Mouse (Mus musculus) limb, embryonic 13.5 days (tissue): ENCODE results near the gene Tpgs1. TPM values are rescaled to one million over a fixed set of nuclear protein-coding genes. Genes with fewer than 3 reads are reported as not detected.
A peak's percentile ranks its signal among the peaks of the same experiment; 100 is the strongest.

ENCODE experiments used
- ATAC-seq: fragments of 200-750 bp; cut with Nextera tagmentation; 2 replicates; pipeline ENCODE4 v1.8.0; 2017; ENCODE audit warnings: low read depth, moderate number of reproducible peaks, moderate TSS enrichment; ENCODE audit not compliant: low FRiP score
- H3K27ac ChIP-seq: fragments of 300-500 bp; sonication (generic); 2 replicates; pipeline ENCODE4 v1.5.1; 2015; ENCODE audit warnings: inconsistent platforms, mild to moderate bottlenecking, moderate library complexity
- H3K27me3 ChIP-seq: fragments of 300-500 bp; sonication (generic); 2 replicates; pipeline ENCODE4 v1.6.1; 2015; ENCODE audit warnings: mild to moderate bottlenecking, inconsistent platforms
- H3K36me3 ChIP-seq: fragments of 300-500 bp; sonication (generic); 2 replicates; pipeline ENCODE4 v1.6.1; 2015; ENCODE audit warnings: inconsistent platforms, mild to moderate bottlenecking, moderate library complexity
- H3K4me1 ChIP-seq: fragments of 300-500 bp; sonication (generic); 2 replicates; pipeline ENCODE4 v1.6.1; 2015; ENCODE audit warnings: inconsistent platforms
- H3K4me2 ChIP-seq: fragments of 300-500 bp; sonication (generic); replicated peaks from 2 replicates; pipeline ENCODE4 v1.6.1; 2015; ENCODE audit warnings: inconsistent platforms, mild to moderate bottlenecking, moderate library complexity
- H3K4me3 ChIP-seq: fragments of 300-500 bp; sonication (generic); 2 replicates; pipeline ENCODE4 v1.5.1; 2015; ENCODE audit warnings: moderate library complexity, mild to moderate bottlenecking, inconsistent platforms
- H3K9ac ChIP-seq: fragments of 300-500 bp; sonication (generic); 2 replicates; pipeline ENCODE4 v1.6.1; 2015; ENCODE audit warnings: mild to moderate bottlenecking, inconsistent platforms
- H3K9me3 ChIP-seq: fragments of 300-500 bp; sonication (generic); 2 replicates; pipeline ENCODE4 v1.6.1; 2016; ENCODE audit warnings: inconsistent platforms
- WGBS: fragments of 180-500 bp; shearing (Covaris S2); methylation state at CpG from one replicate; pipeline ENCODE4 v1.1.7; 2015; 5-methylcytosine and 5-hydroxymethylcytosine counted together
- polyA plus RNA-seq: library from polyadenylated mRNA; unstranded; fragments of >200 nt; fragmentation: Nextera tagmentation; extraction: Ambion mirVana; gene quantifications from 2 replicates; pipeline ENCODE4 v1.2.1, GENCODE M21; 2015

Gene Tpgs1
- polyA plus RNA-seq, 1 experiment from 2014 or later = 62.0 TPM

DNA sequence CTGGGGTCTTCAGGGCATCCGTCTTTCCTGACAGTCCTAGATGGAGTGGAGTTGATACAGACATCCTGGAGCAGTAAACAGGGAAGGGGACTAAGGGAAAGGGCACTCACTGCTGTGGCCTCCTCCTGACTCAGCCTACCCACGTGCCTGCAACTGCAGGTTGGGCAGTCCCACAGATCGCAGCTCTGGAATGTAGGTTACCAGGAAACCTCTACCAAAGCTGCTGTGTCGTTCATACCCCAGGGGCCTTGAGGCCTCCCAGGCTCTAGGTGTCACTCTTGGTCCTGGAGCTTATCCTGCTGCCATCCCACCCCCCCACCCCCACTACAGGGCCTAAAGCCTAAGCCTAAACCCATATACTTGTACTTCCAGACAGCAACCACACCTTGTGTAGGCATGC lies 38.6 kb downstream of the Tpgs1 start:
- peak overlapping the region; percentile 9; the same call in 1 of the 2 replicates for H3K4me2 ChIP-seq
- H3K36me3 ChIP-seq = peaks cover 60% of the 10 kb centered on the region
- H3K27ac ChIP-seq = no peak overlapping the region
- 0 out of 2 replicates have a peak, but pooled peaks cover 2% of the 10 kb centered on the region for H3K27me3 ChIP-seq
- ATAC-seq = no peak
- 65% methylated on average over 4 of the region's 4 CpGs for WGBS
- no peak overlapping the region; the same call in 1 of the 2 replicates for H3K9ac ChIP-seq
- no peaks in the 10 kb centered on the region for H3K9me3 ChIP-seq
- no peak overlapping the region for H3K4me3 ChIP-seq
- peaks cover 31% of the 10 kb centered on the region for H3K4me1 ChIP-seq

DNA sequence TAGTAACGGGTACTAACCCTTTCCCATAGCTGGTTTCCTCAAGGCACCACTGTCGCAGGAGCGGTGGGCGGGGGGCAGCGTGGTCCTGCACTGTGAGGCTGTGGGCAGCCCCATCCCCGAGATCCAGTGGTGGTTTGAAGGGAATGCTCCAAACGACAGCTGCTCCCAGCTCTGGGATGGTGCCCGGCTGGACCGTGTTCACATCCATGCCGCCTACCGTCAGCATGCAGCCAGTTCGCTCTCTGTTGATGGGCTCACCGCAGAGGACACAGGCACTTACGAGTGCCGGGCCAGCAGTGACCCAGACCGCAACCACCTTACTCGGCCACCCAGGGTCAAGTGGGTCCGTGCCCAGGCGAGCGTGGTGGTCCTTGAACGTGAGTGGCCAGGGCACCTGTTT lies 39.5 kb downstream of the Tpgs1 start:
- Histone ChIP-seq H3K4me3 (no peak overlapping the region), H3K9ac (no peak overlapping the region), H3K9me3 (no peaks in the 10 kb centered on the region), H3K27me3 (peaks cover 11% of the 10 kb centered on the region), H3K4me2 (0 out of 2 replicates have a peak overlapping the region, but pooled peaks have one; percentile 5), H3K36me3 (peaks cover 60% of the 10 kb centered on the region), H3K27ac (peak overlapping the region; percentile 34; the same call in 1 of the 2 replicates), H3K4me1 (peaks cover 31% of the 10 kb centered on the region)
- WGBS = 93% methylated on average over 21 of the region's 21 CpGs
- ATAC-seq = no peak

DNA sequence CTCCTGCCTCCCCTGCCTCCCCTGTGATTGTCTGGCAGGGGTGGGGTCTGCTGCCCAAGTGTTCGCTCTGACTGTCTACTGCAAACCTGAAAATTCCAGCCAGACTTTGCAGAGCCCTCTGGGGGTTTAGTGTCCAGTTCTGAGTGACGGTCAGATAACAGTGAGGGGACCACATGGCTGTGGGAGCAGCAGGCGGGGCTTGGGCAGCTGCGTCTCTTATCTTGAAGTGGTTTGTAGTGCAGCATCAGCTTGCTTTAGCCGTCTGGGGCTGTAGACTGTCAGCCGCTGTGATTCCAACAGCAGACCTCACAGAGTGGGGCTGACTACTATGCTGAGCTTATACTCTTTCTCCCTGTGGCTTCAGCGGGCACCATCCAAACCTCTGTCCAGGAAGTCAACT lies 40.1 kb downstream of the Tpgs1 start:
- H3K4me2 ChIP-seq = no peak overlapping the region
- no peak overlapping the region for H3K4me3 ChIP-seq
- no peaks in the 10 kb centered on the region for H3K9me3 ChIP-seq
- H3K27ac ChIP-seq = no peak overlapping the region
- peaks cover 60% of the 10 kb centered on the region for H3K36me3 ChIP-seq
- H3K27me3 ChIP-seq = peaks cover 17% of the 10 kb centered on the region
- no peak overlapping the region for H3K9ac ChIP-seq
- peaks cover 31% of the 10 kb centered on the region for H3K4me1 ChIP-seq
- ATAC-seq = no peak
- 82% methylated on average over 7 of the region's 7 CpGs for WGBS

DNA sequence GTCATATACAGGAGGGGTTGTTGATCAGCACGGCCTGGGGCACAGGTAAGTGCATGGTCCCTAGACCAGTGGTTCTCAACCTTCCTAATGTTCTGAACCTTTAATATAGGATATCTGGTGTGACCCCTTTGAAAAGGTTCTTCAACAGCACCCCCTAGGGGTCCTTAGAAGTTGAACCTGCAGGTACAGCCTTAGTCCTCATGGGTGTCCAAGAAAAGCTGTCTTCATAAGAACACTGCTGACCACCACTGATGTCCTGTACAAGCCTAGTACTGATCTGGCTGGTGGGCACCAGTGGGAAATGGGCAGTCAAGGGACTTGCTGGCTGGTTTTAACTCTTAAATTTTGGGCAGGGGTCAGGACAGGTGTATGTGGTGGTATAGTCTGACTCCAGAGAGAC lies 42.9 kb downstream of the Tpgs1 start:
- peak; percentile 16; the same call in 1 of the 2 replicates for ATAC-seq
- Histone ChIP-seq H3K27ac (no peak overlapping the region), H3K4me3 (no peak overlapping the region), H3K9me3 (no peaks in the 10 kb centered on the region), H3K27me3 (peaks cover 44% of the 10 kb centered on the region), H3K4me1 (peaks cover 19% of the 10 kb centered on the region), H3K36me3 (peaks cover 48% of the 10 kb centered on the region), H3K4me2 (no peak overlapping the region), H3K9ac (no peak overlapping the region)
- WGBS = 100% methylated on average over 1 of the region's 1 CpGs

DNA sequence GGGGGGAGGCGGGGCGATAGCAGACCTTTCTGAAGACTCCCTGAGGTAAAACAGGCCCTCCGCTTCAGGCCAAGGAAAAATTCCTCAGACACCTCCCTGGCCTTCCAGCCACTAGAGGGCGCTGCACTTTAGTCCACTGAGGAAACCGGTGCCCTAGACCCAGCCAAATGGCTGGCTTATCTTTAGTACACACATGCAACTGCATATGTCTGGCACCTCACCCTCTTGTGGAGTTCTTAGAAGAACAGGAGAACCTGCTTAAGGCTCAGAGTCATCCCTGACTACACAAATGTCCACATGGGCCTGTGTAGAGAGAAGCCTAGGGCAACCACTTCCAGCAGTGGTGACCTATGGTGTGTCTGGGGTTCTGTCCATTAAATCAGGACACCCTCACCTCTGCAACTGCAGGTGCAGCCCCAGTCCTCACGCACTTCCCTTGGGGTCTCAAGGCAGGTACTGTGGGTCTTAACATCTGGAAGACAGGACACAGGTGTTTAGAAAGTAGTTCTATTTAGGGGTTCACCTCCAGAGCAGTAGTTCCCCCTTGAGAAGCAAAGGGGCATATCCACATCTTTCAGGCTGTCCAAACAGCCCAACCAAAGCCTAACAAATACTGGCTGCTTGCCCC lies 43.4 kb downstream of the Tpgs1 start:
- no peaks in the 10 kb centered on the region for H3K9me3 ChIP-seq
- peaks cover 50% of the 10 kb centered on the region for H3K27me3 ChIP-seq
- no peak overlapping the region for H3K9ac ChIP-seq
- H3K27ac ChIP-seq = no peak overlapping the region
- H3K36me3 ChIP-seq = peaks cover 43% of the 10 kb centered on the region
- no peak; the same call in 1 of the 2 replicates for ATAC-seq
- WGBS = 22% methylated on average over 4 of the region's 6 CpGs
- no peak overlapping the region for H3K4me3 ChIP-seq
- peaks cover 19% of the 10 kb centered on the region for H3K4me1 ChIP-seq
- H3K4me2 ChIP-seq = no peak overlapping the region

DNA sequence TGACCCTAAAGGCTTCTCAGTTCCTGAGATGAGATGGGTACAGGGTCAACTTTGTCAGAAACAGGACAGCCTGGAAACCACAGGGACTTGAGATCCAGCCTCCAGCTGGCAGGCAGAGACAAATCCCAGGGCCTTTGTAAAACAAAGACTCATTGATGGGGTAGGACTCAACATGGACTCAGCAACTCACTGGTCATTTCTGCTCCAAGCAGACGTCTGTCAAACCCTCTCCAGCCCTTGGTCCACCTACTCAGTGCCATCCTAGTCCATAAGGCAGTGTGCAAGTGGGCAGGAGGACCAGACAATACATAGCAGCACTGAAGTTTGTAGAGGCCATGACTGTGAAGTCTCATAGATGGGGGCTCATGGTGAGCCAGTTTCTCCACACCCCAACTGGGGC lies 44.0 kb downstream of the Tpgs1 start:
- ATAC-seq = no peak
- H3K36me3 ChIP-seq = peaks cover 38% of the 10 kb centered on the region
- H3K4me2 ChIP-seq = no peak overlapping the region
- peaks cover 19% of the 10 kb centered on the region for H3K4me1 ChIP-seq
- H3K9ac ChIP-seq = no peak overlapping the region
- WGBS = 30% methylated on average over 1 of the region's 1 CpGs
- H3K9me3 ChIP-seq = no peaks in the 10 kb centered on the region
- H3K27ac ChIP-seq = no peak overlapping the region
- no peak overlapping the region for H3K4me3 ChIP-seq
- peaks cover 55% of the 10 kb centered on the region for H3K27me3 ChIP-seq

DNA sequence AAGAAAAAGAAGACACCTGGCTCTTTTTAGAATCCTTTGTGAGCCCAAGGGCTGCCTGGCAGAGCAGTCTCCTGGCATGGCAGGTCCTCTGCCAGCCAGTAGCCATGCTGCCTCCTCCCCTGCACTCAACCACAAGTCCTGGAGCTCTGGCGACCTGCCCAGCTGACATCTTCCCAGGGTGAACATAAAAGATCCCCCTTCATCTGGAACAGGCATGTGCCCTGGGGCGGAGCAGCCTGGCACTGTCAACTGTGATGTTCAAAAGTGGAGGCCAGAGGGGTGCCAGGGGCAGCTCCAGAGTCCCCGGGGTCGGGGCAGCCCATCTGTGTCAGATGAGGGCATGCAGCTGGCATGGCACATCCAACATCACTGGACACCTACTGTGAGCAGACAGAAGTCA lies 45.8 kb downstream of the Tpgs1 start:
- ATAC-seq = no peak
- Histone ChIP-seq H3K4me1 (peaks cover 19% of the 10 kb centered on the region), H3K27me3 (peaks cover 74% of the 10 kb centered on the region), H3K9ac (no peak overlapping the region), H3K9me3 (no peaks in the 10 kb centered on the region), H3K4me3 (no peak overlapping the region), H3K27ac (no peak overlapping the region), H3K36me3 (peaks cover 22% of the 10 kb centered on the region), H3K4me2 (no peak overlapping the region)
- WGBS = 76% methylated on average over 4 of the region's 4 CpGs

DNA sequence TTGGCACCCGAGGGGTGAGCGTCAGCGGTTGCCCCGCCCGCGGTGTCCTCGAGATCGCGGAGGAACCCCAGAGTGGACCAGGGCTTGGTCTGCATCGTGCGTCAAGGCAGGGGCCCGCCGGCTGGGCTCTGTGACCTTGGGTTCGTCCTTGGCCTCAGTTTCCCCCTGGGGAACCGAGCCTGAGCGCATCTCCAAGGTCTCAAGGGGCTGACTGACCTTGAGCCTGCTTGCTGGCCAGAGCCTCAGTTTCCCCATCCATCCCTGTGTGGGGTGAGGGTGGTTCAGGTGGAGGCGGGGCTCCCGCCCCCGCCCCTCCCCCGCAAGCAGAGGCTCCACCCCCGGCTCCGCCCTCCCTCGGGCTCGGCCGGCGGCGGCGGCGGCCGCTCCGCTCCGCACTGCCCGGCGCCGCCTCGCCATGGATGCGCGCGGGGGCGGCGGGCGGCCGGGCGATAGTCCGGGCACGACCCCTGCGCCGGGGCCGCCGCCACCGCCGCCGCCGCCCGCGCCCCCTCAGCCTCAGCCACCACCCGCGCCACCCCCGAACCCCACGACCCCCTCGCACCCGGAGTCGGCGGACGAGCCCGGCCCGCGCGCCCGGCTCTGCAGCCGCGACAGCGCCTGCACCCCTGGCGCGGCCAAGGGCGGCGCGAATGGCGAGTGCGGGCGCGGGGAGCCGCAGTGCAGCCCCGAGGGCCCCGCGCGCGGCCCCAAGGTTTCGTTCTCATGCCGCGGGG lies 47.3 kb downstream of the Tpgs1 start, which contains the start of gene Hcn2:
Gene Hcn2, plus strand, starts transcription at position 381 of the 734 bp plus-strand sequence.
- peak within 1 kb of the TSS; percentile 95 for H3K4me2 ChIP-seq
- WGBS = 4% methylated on average over 37 of the region's 91 CpGs
- no peak for ATAC-seq

DNA sequence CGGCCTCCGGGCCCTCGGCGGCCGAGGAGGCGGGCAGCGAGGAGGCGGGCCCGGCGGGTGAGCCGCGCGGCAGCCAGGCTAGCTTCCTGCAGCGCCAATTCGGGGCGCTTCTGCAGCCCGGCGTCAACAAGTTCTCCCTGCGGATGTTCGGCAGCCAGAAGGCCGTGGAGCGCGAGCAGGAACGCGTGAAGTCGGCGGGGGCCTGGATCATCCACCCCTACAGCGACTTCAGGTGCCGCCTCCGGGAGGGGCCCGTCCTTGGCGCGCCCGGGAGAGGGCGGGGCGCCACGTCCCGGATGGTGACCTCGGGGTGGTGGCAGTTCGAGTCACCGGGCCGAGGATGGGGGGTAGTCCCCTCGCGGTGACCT lies 47.8 kb downstream of the Tpgs1 start:
- H3K4me2 ChIP-seq = peak overlapping the region; percentile 95
- no peaks in the 10 kb centered on the region for H3K9me3 ChIP-seq
- no peak overlapping the region for H3K27ac ChIP-seq
- peak overlapping the region; percentile 60 for H3K4me3 ChIP-seq
- H3K9ac ChIP-seq = peak overlapping the region; percentile 43
- H3K27me3 ChIP-seq = peaks cover 80% of the 10 kb centered on the region
- under 1% methylated on average over 37 of the region's 44 CpGs for WGBS
- no peak; the same call in 1 of the 2 replicates for ATAC-seq
- peaks cover 2% of the 10 kb centered on the region for H3K36me3 ChIP-seq
- peaks cover 19% of the 10 kb centered on the region for H3K4me1 ChIP-seq

More for the DNA sequence above, 47.3 kb downstream of the Tpgs1 start, which contains the start of gene Hcn2:
- peaks cover 19% of the 10 kb centered on the region for H3K4me1 ChIP-seq
- H3K9me3 ChIP-seq = no peaks in the 10 kb centered on the region
- H3K9ac ChIP-seq = peak within 1 kb of the TSS; percentile 43
- peaks cover 8% of the 10 kb centered on the region for H3K36me3 ChIP-seq
- no peak within 1 kb of the TSS for H3K27ac ChIP-seq
- peaks cover 80% of the 10 kb centered on the region for H3K27me3 ChIP-seq
- H3K4me3 ChIP-seq = peak within 1 kb of the TSS; percentile 60

DNA sequence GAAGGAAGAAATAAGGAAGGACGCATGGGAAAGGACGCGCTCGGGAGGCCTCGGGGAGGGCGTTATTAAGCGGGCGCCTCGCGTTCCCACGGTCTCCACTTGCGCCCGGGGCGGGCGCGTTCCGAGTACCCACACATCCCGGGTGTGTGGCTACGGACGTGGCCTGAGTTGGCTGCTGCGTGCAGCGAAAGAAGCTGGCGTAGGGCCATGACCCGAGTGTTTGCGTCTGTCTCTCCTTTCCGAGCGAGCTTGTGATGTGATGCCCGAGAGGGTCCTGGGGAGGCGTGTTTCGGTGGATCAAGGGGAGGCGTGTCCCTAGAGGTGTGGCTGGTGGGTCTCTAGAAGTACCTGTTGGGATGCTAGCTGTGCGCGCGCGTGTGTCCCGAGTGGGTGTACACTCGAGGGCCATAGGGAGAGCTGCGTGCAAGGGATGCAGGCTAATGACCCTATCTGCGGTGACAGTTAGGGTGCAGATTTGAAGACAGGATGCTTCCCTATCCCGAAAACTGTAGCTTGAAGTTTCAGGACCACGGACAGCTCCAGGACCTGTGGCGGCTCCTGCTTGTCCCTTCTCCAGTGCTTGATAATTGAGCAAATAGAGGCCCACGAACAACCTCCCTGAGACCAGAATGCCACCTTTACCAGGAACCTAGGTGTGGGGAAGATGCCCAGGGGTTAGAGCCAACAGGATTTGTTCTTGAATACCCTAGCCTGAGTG lies 48.6 kb downstream of the Tpgs1 start:
- H3K27ac ChIP-seq = no peak overlapping the region
- 6% methylated on average over 43 of the region's 43 CpGs for WGBS
- peak overlapping the region; percentile 60 for H3K4me3 ChIP-seq

DNA sequence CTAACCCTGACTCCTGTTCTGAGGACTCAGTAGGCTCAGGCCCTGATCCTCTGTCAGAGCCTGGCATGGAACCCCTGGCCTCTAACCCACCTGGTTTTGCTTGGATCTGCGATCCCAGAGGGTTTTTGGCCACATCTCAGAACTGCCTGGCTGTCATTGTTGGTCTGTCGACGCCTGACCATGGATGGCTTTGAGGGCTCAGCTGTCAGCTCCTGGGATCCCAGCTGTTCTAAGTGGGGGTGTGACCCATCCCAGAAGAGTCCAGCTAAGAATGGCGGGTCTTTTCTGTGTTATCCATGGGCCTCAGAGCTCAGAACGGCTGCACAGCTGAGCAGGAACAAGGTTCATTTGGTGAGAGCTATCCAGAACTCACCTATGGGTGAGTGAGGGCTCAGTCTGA lies 51.9 kb downstream of the Tpgs1 start:
- H3K9me3 ChIP-seq = no peaks in the 10 kb centered on the region
- no peaks in the 10 kb centered on the region for H3K36me3 ChIP-seq
- 0 out of 2 replicates have a peak overlapping the region, but pooled peaks have one; percentile 4 for H3K9ac ChIP-seq
- H3K4me1 ChIP-seq = peaks cover 18% of the 10 kb centered on the region
- ATAC-seq = no peak
- H3K27me3 ChIP-seq = peaks cover 46% of the 10 kb centered on the region
- WGBS = 69% methylated on average over 5 of the region's 5 CpGs
- H3K27ac ChIP-seq = no peak overlapping the region
- H3K4me3 ChIP-seq = no peak overlapping the region
- no peak overlapping the region for H3K4me2 ChIP-seq

More for the DNA sequence above, 48.6 kb downstream of the Tpgs1 start:
- Histone ChIP-seq H3K4me1 (peaks cover 19% of the 10 kb centered on the region), H3K27me3 (peaks cover 78% of the 10 kb centered on the region), H3K36me3 (no peaks in the 10 kb centered on the region), H3K9ac (no peak overlapping the region), H3K4me2 (peak overlapping the region; percentile 95), H3K9me3 (no peaks in the 10 kb centered on the region)
- no peak for ATAC-seq

DNA sequence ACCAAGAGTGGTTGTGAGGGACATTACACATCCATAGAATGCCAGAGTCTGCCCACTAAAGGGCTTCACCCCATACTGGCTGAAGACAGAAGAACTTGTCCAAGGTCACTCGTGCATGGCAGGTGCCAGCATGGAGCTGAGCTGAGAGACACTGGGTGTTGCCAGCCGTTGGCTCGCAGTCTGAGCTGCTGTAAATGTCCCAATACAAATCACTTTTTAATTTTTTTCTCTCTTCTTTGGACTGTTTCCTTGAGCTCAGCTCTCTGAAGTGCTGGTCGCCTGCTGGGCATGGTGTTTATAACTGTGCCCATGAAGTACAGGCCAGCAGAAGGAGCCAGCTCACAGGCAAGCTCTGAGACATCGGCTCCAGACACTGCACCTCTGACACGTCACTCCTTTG lies 53.9 kb downstream of the Tpgs1 start:
- no peak overlapping the region for H3K4me2 ChIP-seq
- H3K9ac ChIP-seq = no peak overlapping the region
- no peaks in the 10 kb centered on the region for H3K9me3 ChIP-seq
- 73% methylated on average over 6 of the region's 6 CpGs for WGBS
- peaks cover 26% of the 10 kb centered on the region for H3K27me3 ChIP-seq
- no peak overlapping the region for H3K27ac ChIP-seq
- H3K4me1 ChIP-seq = no peaks in the 10 kb centered on the region
- H3K4me3 ChIP-seq = no peak overlapping the region
- no peaks in the 10 kb centered on the region for H3K36me3 ChIP-seq
- no peak for ATAC-seq
